Mouse (Mus musculus) ES-E14 (cell line): Measurements from ENCODE around the gene Agmat.

Experiments
- CHD2 ChIP-seq: IDR thresholded peaks from 2 replicates; pipeline ENCODE4 v1.6.1; 2014; ENCODE audit warnings: mild to moderate bottlenecking, low read depth, low read length, inconsistent platforms
- HCFC1 ChIP-seq: IDR thresholded peaks from 2 replicates; pipeline ENCODE4 v1.6.1; 2012; ENCODE audit warnings: low read length, inconsistent platforms, borderline replicate concordance; ENCODE audit not compliant: insufficient read depth
- MAFK ChIP-seq: IDR thresholded peaks from 2 replicates; pipeline ENCODE4 v1.6.1; 2014; ENCODE audit warnings: mild to moderate bottlenecking, low read depth, low read length, inconsistent platforms; ENCODE audit not compliant: insufficient read depth
- ZC3H11A ChIP-seq: IDR thresholded peaks from 2 replicates; pipeline ENCODE4 v1.6.1; 2012; ENCODE audit warnings: low read depth, mild to moderate bottlenecking, inconsistent platforms, low read length, borderline replicate concordance

GRCm38 (mm10) chr4:141749557-141749956, 3.1 kb downstream of the Agmat start:
- TF ChIP-seq MAFK = no peak
- no peak for TF ChIP-seq ZC3H11A
- no peak for TF ChIP-seq CHD2
- no peak for TF ChIP-seq HCFC1
